21 mouse cellular contexts compared by ENCODE assay signal in genomic region chr6:129132604-129133341, GRCm38 (mm10). TPM values are rescaled to one million over a fixed set of nuclear protein-coding genes. Genes with fewer than 3 reads are reported as not detected.
"Had no signal": no experiment of that assay in that cellular context is flagged by ENCODE, and none has a peak within 500 bp of the region (broad histone marks: within the 10 kb centered on the region; RNA-seq: fewer than 3 reads in every experiment).

No protein-coding gene starts in this region.

- H3K36me3 ChIP-seq: limb, embryonic 13.5 days; midbrain, embryonic 12.5 days; neural tube, embryonic 13.5 days had no signal

- H3K4me2 ChIP-seq: limb, embryonic 13.5 days; lung, embryonic 14.5 days; midbrain, embryonic 12.5 days; neural tube, embryonic 13.5 days had no signal

- H3K27ac ChIP-seq: layer of hippocampus, adult 2 months; limb, embryonic 13.5 days; liver, embryonic 14.5 days; midbrain, embryonic 12.5 days; neural tube, embryonic 13.5 days; stomach, postnatal 0 days had no signal

- ATAC-seq: intestine, postnatal 0 days; midbrain, embryonic 16.5 days had no signal

- H3K9me3 ChIP-seq: limb, embryonic 13.5 days; midbrain, embryonic 12.5 days; neural tube, embryonic 13.5 days had no signal

- H3K9ac ChIP-seq: limb, embryonic 13.5 days; liver, embryonic 14.5 days; lung, embryonic 14.5 days; midbrain, embryonic 12.5 days; neural tube, embryonic 13.5 days had no signal

- H3K4me3 ChIP-seq: layer of hippocampus, adult 2 months; limb, embryonic 13.5 days; midbrain, embryonic 12.5 days; neural tube, embryonic 13.5 days had no signal

- H3K4me1 ChIP-seq: limb, embryonic 13.5 days; midbrain, embryonic 12.5 days; neural tube, embryonic 13.5 days had no signal

- H3K27me3 ChIP-seq: limb, embryonic 13.5 days; midbrain, embryonic 12.5 days; neural tube, embryonic 13.5 days had no signal

- DNase-seq: kidney, adult 8-10 months; kidney, postnatal 10 days; kidney, postnatal 4 days; left cerebral cortex, postnatal 4 days; lung, embryonic 14.5 days; lung, postnatal 10 days; lung, postnatal 4 days; right cerebral cortex, adult 18-20 months; right cerebral cortex, postnatal 25 days; thymus, adult 2 months; thymus, postnatal 25 days had no signal

RNA-seq across cellular contexts. Expression of gene Clec2e, which starts 32.1 kb away (rescaled TPM):
- total RNA-seq: layer of hippocampus, adult 2 months; layer of hippocampus, postnatal 10 days; left cerebral cortex, postnatal 4 days; megakaryocyte-erythroid progenitor cell, adult 5-6 weeks had no signal
- polyA plus RNA-seq: limb, embryonic 13.5 days; liver, embryonic 14.5 days; lung, embryonic 14.5 days; midbrain, embryonic 12.5 days; midbrain, embryonic 16.5 days; neural tube, embryonic 13.5 days had no signal

RNA-seq across cellular contexts. Expression of gene Clec2d, which starts 47.6 kb away (rescaled TPM):
- polyA plus RNA-seq: limb, embryonic 13.5 days; midbrain, embryonic 16.5 days; neural tube, embryonic 13.5 days had no signal
